Mouse (Mus musculus) embryonic facial prominence, embryonic 14.5 days (tissue): ENCODE measurements around the gene Mrpl49. TPM values are rescaled to one million over a fixed set of nuclear protein-coding genes. Genes with fewer than 3 reads are reported as not detected.

Experiments used
- ATAC-seq: fragments of 200-750 bp; cut with Nextera tagmentation; 2 replicates; pipeline ENCODE4 v1.8.0; 2017; ENCODE audit warnings: low read depth, moderate number of reproducible peaks, moderate TSS enrichment
- DNase-seq: peaks from one replicate; pipeline ENCODE4 v3.0.0-alpha.2; 2015; ENCODE audit warnings: low spot score
- H3K27ac ChIP-seq: fragments of 300-500 bp; sonication (generic); replicated peaks from 2 replicates; pipeline ENCODE4 v1.5.1; 2014; ENCODE audit warnings: low read depth, mild to moderate bottlenecking, low read length, moderate library complexity
- H3K27me3 ChIP-seq: fragments of 300-500 bp; sonication (generic); replicated peaks from 2 replicates; pipeline ENCODE4 v1.6.1; 2014; ENCODE audit warnings: low read length; ENCODE audit not compliant: control insufficient read depth, insufficient read depth
- H3K36me3 ChIP-seq: fragments of 300-500 bp; sonication (generic); 2 replicates; pipeline ENCODE4 v1.6.1; 2014; ENCODE audit warnings: low read length, mixed read lengths; ENCODE audit not compliant: control insufficient read depth, insufficient read depth
- H3K4me1 ChIP-seq: fragments of 300-500 bp; sonication (generic); 2 replicates; pipeline ENCODE4 v1.6.1; 2014; ENCODE audit warnings: antibody characterized with exemption, low read length; ENCODE audit not compliant: control insufficient read depth, insufficient read depth
- H3K4me2 ChIP-seq: fragments of 300-500 bp; sonication (generic); 2 replicates; pipeline ENCODE4 v1.6.1; 2014; ENCODE audit warnings: low read depth, mild to moderate bottlenecking, low read length, moderate library complexity, mixed read lengths
- H3K4me3 ChIP-seq: fragments of 300-500 bp; sonication (generic); 2 replicates; pipeline ENCODE4 v1.5.1; 2014; ENCODE audit warnings: low read depth, mild to moderate bottlenecking, low read length
- H3K9ac ChIP-seq: fragments of 300-500 bp; sonication (generic); 2 replicates; pipeline ENCODE4 v1.6.1; 2014; ENCODE audit warnings: low read depth, mild to moderate bottlenecking, low read length, moderate library complexity, mixed read lengths
- H3K9me3 ChIP-seq: fragments of 300-500 bp; sonication (generic); 2 replicates; pipeline ENCODE4 v1.6.1; 2016; ENCODE audit warnings: low read length; ENCODE audit not compliant: control insufficient read depth
- WGBS: fragments of 180-500 bp; shearing (Covaris S2); extraction: QIAGEN DNeasy Blood & Tissue Kit; methylation state at CpG from one replicate; pipeline ENCODE4 v1.1.7; 2014; 5-methylcytosine and 5-hydroxymethylcytosine counted together
- polyA plus RNA-seq: library from polyadenylated mRNA; unstranded; fragments of >200 nt; fragmentation: Nextera tagmentation; extraction: Ambion mirVana; gene quantifications from 2 replicates; pipeline ENCODE4 v1.2.1, GENCODE M21; 2014

The Mrpl49 gene
- polyA plus RNA-seq, result 67.5 and 69.8 TPM in 2 replicates

DNA sequence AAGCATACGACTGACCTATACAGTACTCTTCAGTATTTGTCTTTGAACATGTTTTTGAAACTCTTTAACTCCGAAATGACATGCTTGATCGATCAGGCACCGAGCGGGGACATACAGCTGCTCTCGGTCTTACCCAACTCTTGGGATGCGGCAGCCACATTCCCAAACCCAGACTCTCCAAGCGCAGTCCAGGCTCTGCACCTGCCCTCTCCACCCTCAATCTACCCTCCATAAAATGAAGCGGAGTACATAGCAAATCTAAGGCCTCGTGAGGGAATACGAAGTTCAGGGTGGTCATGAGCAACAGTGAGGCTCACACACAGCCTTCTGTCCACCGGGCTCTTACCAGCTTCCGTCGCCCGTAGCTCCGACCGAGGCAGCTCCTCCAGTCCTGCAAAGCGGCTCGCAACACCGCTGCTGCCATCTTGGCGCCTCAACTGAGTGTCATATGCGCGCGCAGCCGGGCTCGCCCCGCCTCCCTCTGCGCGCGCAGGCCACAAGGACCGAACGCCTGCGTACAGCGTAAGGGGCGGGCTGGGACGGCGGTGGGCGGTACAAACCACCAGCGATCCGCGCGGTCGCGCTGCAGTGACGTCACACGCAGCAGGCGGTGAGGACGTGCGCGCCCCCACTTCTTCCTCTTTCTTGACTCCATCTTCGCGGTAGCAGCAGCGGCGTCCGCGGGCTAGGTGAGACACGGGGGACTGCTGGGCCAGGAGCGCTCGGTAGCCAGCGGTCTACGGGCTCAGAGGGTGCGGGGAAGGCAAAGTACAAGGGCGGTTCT is at the start of gene Mrpl49, which contains the start of gene Fau:
Gene Mrpl49, minus strand, starts transcription at position 473 of the 784 bp plus-strand sequence.
Gene Fau, plus strand, starts transcription at position 532 of the 784 bp plus-strand sequence.
- ATAC-seq (peak; percentile 83), DNase-seq (peak; percentile 98)
- peak within 1 kb of the TSS; percentile 49 for H3K4me3 ChIP-seq
- peaks cover 17% of the 10 kb centered on the region for H3K4me1 ChIP-seq
- peak within 1 kb of the TSS; percentile 81 for H3K27ac ChIP-seq
- H3K9ac ChIP-seq, result peak within 1 kb of the TSS; percentile 94
- H3K36me3 ChIP-seq, result peaks cover 49% of the 10 kb centered on the region
- H3K9me3 ChIP-seq, result no peaks in the 10 kb centered on the region
- H3K27me3 ChIP-seq, result no peaks in the 10 kb centered on the region
- WGBS, result under 1% methylated on average over 53 of the region's 63 CpGs
- peak within 1 kb of the TSS; percentile 68 for H3K4me2 ChIP-seq

- 86% methylated on average over 7 of the region's 7 CpGs for WGBS
- ATAC-seq, result no peak
These were observed 48.0 kb upstream of the Mrpl49 start, which contains the start of gene Naaladl1 for GRCm38 (mm10) chr19:6105586-6105985. Gene Naaladl1, plus strand, starts transcription at chr19:6105782.

DNA sequence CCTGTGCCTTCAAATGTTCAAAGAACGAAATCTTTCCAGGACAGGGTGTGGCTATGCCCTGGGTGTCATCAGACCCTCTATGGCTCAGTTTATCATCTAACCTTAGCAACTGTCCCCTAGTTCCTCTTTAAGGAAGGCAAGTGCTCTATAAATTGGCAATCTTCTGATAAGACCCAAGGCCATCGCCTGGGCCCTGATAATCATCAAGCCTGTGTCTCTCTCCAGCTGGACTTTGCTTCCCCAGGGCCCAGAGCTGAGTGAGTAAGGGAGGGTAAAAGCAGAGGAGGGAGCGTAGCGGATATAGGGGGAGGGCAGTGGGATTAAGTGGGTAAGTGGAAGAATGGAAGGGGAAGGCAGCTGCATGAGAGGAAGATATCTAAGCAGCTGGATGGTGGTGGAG is 46.9 kb upstream of the Mrpl49 start:
- DNase-seq, result no peak
- no peak overlapping the region for H3K9ac ChIP-seq
- no peak overlapping the region for H3K4me3 ChIP-seq
- no peak overlapping the region for H3K27ac ChIP-seq
- no peak for ATAC-seq
- H3K4me2 ChIP-seq, result no peak overlapping the region
- 80% methylated on average over 4 of the region's 4 CpGs for WGBS
- no peaks in the 10 kb centered on the region for H3K4me1 ChIP-seq
- H3K27me3 ChIP-seq, result no peaks in the 10 kb centered on the region
- no peaks in the 10 kb centered on the region for H3K36me3 ChIP-seq
- H3K9me3 ChIP-seq, result no peaks in the 10 kb centered on the region

More at GRCm38 (mm10) chr19:6105586-6105985, 48.0 kb upstream of the Mrpl49 start, which contains the start of gene Naaladl1:
- H3K36me3 ChIP-seq, result no peaks in the 10 kb centered on the region
- no peak within 1 kb of the TSS for H3K9ac ChIP-seq
- no peak for DNase-seq
- no peak within 1 kb of the TSS for H3K4me2 ChIP-seq
- H3K9me3 ChIP-seq, result no peaks in the 10 kb centered on the region
- no peak within 1 kb of the TSS for H3K4me3 ChIP-seq
- H3K27me3 ChIP-seq, result no peaks in the 10 kb centered on the region
- no peaks in the 10 kb centered on the region for H3K4me1 ChIP-seq
- H3K27ac ChIP-seq, result no peak within 1 kb of the TSS

DNA sequence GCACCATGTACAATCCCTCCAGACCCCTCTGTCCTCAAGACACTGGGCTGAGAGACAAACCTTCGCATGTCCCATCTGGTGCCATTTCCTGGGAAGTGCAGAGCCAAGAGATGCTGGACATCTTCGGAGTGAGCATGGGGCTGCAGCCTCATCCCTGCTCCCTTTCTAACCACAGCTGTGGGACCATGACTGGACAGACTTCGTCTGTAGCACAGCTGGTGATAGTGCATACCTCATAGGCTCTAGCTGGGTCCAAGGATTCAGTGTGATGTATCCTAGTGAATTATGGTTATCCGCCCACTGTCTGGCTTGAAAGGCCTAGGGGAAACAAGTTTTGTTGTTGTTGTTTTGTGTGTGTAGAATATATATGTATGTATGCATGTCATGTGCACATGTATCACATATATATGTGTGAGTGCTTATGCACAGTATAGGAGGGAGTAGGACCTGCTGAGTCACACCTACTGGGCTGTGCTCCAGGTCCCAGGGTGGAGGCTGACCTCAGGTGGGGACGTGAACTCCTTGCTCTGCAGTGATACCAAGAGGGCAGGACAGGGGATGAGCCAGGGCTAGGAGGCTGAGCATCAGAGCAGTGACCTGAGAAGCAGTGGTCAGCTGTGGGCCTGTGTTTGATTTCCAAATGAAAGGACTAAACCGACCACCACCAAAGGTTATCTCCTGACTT is 44.7 kb upstream of the Mrpl49 start:
- H3K36me3 ChIP-seq, result no peaks in the 10 kb centered on the region
- H3K9ac ChIP-seq, result no peak overlapping the region
- no peak for ATAC-seq
- no peak overlapping the region for H3K4me3 ChIP-seq
- no peak for DNase-seq
- H3K27ac ChIP-seq, result no peak overlapping the region
- no peaks in the 10 kb centered on the region for H3K4me1 ChIP-seq
- no peak overlapping the region for H3K4me2 ChIP-seq
- H3K27me3 ChIP-seq, result no peaks in the 10 kb centered on the region
- 83% methylated on average over 6 of the region's 6 CpGs for WGBS
- no peaks in the 10 kb centered on the region for H3K9me3 ChIP-seq

- 26% methylated on average over 6 of the region's 6 CpGs for WGBS
- no peak overlapping the region for H3K4me2 ChIP-seq
- peak overlapping the region; percentile 25; the same call in 1 of the 2 replicates for H3K9ac ChIP-seq
- H3K36me3 ChIP-seq, result no peaks in the 10 kb centered on the region
- DNase-seq (no peak), ATAC-seq (no peak)
- H3K4me3 ChIP-seq, result no peak overlapping the region
- H3K27ac ChIP-seq, result no peak overlapping the region
- no peaks in the 10 kb centered on the region for H3K9me3 ChIP-seq
- no peaks in the 10 kb centered on the region for H3K27me3 ChIP-seq
- no peaks in the 10 kb centered on the region for H3K4me1 ChIP-seq
These were observed 43.6 kb upstream of the Mrpl49 start for GRCm38 (mm10) chr19:6101186-6101585.

DNA sequence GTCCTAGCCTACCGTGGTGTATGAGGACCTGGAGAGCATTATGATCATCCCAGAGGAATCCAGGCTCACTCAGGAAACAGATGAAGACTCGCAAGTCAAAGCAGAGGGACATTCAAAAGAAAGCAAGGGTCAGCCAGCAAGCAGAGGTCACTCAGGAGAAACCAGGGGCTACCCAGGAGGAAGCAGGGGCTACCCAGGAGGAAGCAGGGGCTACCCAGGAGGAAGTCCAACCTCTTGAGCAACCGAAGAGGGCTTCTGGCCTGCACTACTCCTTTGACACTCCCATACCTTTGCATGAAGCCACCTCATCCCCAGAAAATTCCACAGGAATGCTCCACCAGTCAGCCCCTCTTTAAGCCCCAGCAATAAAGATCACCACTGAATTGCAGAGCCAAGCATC is 40.3 kb upstream of the Mrpl49 start:
- Histone ChIP-seq H3K27ac (no peak overlapping the region), H3K9me3 (no peaks in the 10 kb centered on the region), H3K27me3 (no peaks in the 10 kb centered on the region), H3K4me3 (no peak overlapping the region), H3K4me2 (no peak overlapping the region), H3K9ac (no peak overlapping the region), H3K4me1 (no peaks in the 10 kb centered on the region), H3K36me3 (peaks cover 13% of the 10 kb centered on the region; the same call in 1 of the 2 replicates)
- WGBS, result 85% methylated on average over 3 of the region's 3 CpGs
- no peak for DNase-seq
- no peak for ATAC-seq

GRCm38 (mm10) chr19:6094119-6094518 is 36.5 kb upstream of the Mrpl49 start, which contains the start of gene AC131692.1:
Gene AC131692.1, plus strand, starts transcription at chr19:6094419.
- 88% methylated on average over 7 of the region's 7 CpGs for WGBS
- Histone ChIP-seq H3K9ac (peak within 1 kb of the TSS; percentile 19; the same call in 1 of the 2 replicates), H3K36me3 (peaks cover 45% of the 10 kb centered on the region)

GRCm38 (mm10) chr19:6088841-6089240 is 31.3 kb upstream of the Mrpl49 start:
- no peak for DNase-seq
- peaks cover 49% of the 10 kb centered on the region for H3K36me3 ChIP-seq
- WGBS, result 93% methylated on average over 12 of the region's 13 CpGs

More at GRCm38 (mm10) chr19:6094119-6094518, 36.5 kb upstream of the Mrpl49 start, which contains the start of gene AC131692.1:
- no peaks in the 10 kb centered on the region for H3K9me3 ChIP-seq
- DNase-seq, result no peak
- no peak within 1 kb of the TSS for H3K4me2 ChIP-seq
- no peak for ATAC-seq
- no peaks in the 10 kb centered on the region for H3K27me3 ChIP-seq
- H3K4me3 ChIP-seq, result no peak within 1 kb of the TSS
- no peak within 1 kb of the TSS for H3K27ac ChIP-seq
- H3K4me1 ChIP-seq, result no peaks in the 10 kb centered on the region

More at GRCm38 (mm10) chr19:6088841-6089240, 31.3 kb upstream of the Mrpl49 start:
- H3K9ac ChIP-seq, result no peak overlapping the region
- H3K9me3 ChIP-seq, result no peaks in the 10 kb centered on the region
- no peak for ATAC-seq
- no peaks in the 10 kb centered on the region for H3K27me3 ChIP-seq
- no peak overlapping the region for H3K4me2 ChIP-seq
- no peak overlapping the region for H3K4me3 ChIP-seq
- H3K27ac ChIP-seq, result no peak overlapping the region
- peaks cover 3% of the 10 kb centered on the region for H3K4me1 ChIP-seq
